Mouse (Mus musculus): ENCODE data around the gene Zfp385b. TPM values are rescaled to one million over a fixed set of nuclear protein-coding genes. Genes with fewer than 3 reads are reported as not detected.

Zfp385b gene
- total RNA-seq, 2 experiments from 2014 or later = 2.5 to 8.4 TPM

DNA sequence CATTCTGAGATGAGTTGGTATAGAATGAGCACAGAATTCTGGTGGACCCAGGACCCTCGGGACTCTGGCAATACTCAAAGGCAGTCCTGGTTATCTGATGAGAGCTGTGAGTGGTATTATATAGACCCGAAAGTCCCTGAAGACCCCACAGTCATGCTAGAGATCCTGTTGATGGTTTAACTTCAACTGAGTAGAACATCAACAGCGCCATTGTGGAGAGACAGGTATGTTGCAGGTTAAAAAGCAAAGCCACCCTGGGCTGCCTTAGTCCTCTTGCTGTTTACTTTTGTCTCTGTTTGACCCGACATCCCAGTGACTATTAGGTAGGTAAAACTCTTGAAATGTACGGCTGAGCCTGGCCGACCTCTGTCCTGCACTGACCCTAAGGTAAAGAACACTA, 431.3 kb downstream of the Zfp385b start:
- Histone ChIP-seq H3K4me3 (no peak overlapping the region), H3K27ac (no peak overlapping the region)
- TF ChIP-seq CTCF (IDR thresholded peaks at IDR 0.05) = no peak
- no peak for DNase-seq
- intact Hi-C loops (cut with DNase I) = loop anchor here (5.0 to 10.0 kb wide), 2 partner anchors 69 to 157 kb away; no protein-coding TSS in a partner anchor

DNA sequence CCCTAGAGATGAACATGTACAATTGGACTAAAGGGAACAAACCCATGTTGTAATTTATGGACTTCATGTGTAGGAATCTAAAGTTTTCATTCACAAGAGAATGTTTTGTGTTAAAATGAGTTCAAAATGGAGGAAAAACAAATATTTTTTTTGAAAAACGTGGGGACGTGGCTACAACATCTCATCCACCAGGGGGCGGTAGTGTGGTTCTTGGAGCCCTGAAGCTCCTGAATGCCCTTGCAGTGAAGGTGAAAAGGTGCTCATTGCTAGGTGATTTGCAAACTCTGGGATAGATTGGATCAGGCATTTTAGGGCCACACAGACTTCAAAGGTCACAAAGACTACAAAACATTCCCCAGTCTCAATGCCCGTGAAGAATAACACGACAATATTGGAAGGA, 432.9 kb downstream of the Zfp385b start:
- intact Hi-C loops (cut with DNase I) = loop anchor here (1.0 to 10.0 kb wide), 3 partner anchors 71 to 323 kb away; no protein-coding TSS in a partner anchor
- H3K27ac ChIP-seq = no peak overlapping the region
- TF ChIP-seq CTCF (IDR thresholded peaks at IDR 0.05) = peak; percentile 85
- peak; percentile 58 for DNase-seq
- no peak overlapping the region for H3K4me3 ChIP-seq

DNA sequence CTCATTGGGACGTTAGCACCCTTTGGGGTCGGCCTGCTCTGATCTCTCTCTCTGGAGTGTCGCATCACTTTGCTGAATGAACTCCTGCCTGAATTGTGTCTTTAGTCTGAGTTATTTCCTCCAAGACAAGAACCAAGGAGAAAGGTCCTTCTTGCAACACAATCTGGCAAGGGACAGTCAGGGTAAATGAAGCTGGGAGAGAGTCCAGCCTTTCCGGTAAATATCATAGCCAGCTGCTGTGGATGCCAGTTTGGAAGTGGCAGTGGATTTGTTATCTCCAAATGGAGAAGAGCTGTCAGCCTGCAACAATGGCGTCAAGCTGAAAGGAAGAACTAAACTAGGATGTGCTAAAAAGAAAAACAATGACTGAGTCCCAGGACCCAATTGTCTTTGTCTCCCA, 436.7 kb downstream of the Zfp385b start:
- intact Hi-C loops (cut with DNase I) = loop anchor here (10.0 kb wide), 1 partner anchor 162 kb away; no protein-coding TSS in a partner anchor
- no peak overlapping the region for H3K4me3 ChIP-seq
- DNase-seq = no peak
- H3K27ac ChIP-seq = no peak overlapping the region
- no peak for TF ChIP-seq CTCF (IDR thresholded peaks at IDR 0.05)

DNA sequence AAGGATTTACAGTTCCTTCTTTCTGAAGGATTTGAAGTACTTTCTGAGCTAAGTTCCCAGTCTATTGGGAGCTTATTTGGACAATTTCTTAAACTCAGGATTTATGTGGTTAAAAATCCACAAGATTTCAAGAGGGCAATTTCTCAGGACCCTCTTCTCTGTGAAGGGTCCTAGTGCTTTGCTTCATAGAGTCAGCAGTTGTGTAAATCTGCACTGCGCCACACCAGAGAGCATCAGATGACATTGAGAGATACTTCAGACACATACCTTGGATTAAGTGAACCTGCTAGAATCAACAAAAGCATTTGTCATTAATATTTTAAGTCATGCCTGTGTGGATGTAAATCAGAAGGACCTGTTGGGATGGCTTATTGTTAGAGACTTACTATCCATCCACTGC, 439.5 kb downstream of the Zfp385b start:
- H3K27ac ChIP-seq = no peak overlapping the region
- intact Hi-C loops (cut with DNase I) = loop anchor here (10.0 kb wide), 1 partner anchor 165 kb away; no protein-coding TSS in a partner anchor
- H3K4me3 ChIP-seq = no peak overlapping the region
- DNase-seq = no peak
- TF ChIP-seq CTCF (IDR thresholded peaks at IDR 0.05) = no peak

DNA sequence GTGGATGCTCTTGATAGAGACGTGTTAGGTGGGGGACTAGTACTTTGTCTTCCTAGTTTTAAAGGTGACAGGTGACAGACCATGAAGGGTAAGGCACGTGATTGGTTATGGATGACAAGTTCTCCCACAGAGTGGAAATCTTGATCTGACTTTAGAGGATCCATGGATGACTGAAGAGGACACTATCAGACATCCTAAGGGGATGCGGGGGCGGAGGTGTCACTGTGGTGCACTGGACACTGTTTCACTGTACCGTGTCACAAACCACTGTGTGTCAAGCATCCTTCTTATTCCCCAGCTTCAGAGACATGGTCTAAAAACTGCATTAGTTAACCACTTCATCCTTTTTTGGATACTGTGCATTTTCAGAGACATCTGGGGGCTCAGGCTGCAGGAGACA, 440.1 kb downstream of the Zfp385b start:
- no peak for TF ChIP-seq CTCF (IDR thresholded peaks at IDR 0.05)
- intact Hi-C loops (cut with DNase I) = no loop called here

DNA sequence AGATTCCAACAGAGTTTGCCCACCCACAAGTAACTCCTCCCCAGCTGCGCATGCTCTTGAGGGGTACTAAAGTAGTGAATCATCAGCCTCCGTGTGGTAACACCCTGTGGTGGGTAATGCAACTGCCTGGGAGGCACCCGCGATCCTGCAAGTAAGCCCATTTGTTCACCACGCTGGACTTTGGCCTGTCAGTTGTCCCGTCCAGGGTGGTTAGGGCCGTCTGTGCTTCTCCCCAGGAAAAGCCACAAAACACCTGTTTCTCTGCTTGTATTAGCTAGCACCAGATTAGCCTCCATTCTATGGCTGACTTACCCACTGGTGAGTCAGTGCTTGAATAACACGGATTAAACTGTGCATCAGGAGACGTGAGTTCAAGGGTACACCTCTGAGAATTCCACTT, 442.6 kb downstream of the Zfp385b start:
- intact Hi-C loops (cut with DNase I) = no loop called here
- no peak for TF ChIP-seq CTCF (IDR thresholded peaks at IDR 0.05)
- H3K27ac ChIP-seq = no peak overlapping the region
- DNase-seq = no peak
- no peak overlapping the region for H3K4me3 ChIP-seq

More for the DNA sequence above, 440.1 kb downstream of the Zfp385b start:
- H3K27ac ChIP-seq = no peak overlapping the region
- DNase-seq = no peak
- H3K4me3 ChIP-seq = no peak overlapping the region

DNA sequence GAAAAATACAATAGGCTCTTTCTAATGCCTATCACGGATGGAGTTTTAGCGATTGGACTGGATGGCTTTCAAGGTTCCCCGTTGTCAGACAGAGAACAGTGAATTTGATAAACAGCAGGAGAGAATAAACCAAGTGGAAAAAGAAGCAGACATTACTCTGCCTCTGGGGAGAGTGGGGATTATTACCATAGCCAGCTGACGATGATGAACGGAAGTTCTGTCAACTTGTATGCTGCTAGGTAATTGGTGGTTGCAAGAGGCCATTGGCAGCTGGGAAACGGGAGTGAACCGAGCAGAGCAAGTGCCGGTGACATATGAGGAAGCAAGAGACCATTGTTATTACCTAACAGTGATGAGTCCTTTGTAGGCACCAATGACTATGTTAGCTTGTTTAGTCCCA, 444.3 kb downstream of the Zfp385b start:
- Histone ChIP-seq H3K27ac (no peak overlapping the region), H3K4me3 (no peak overlapping the region)
- intact Hi-C loops (cut with DNase I) = no loop called here
- DNase-seq = no peak
- no peak for TF ChIP-seq CTCF (IDR thresholded peaks at IDR 0.05)

DNA sequence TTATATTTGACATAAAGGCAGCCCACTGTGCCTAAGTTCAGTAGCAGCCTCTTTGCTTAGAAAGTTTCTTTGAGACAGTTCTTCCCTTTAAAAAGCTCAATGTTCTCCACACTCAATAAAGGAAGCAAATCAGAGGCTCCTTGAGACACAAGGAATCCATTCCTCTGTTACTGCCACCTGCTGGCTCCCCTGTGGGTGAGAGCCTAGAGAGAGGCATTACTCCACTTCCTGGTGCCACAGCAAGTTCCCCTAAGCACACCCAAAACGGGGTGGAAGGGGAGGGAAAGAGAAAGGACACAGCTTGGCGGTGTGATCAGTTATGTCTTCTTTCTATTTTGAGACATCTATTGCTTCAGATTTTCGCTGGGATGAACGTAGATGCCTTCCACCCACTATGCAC, 450.3 kb downstream of the Zfp385b start:
- no peak overlapping the region for H3K27ac ChIP-seq
- H3K4me3 ChIP-seq = no peak overlapping the region
- DNase-seq = no peak
- peak; percentile 41; the same call in 1 of the 2 replicates for TF ChIP-seq CTCF (IDR thresholded peaks at IDR 0.05)
- intact Hi-C loops (cut with DNase I) = no loop called here

Other genes with a start within 250 kb of the Zfp385b start
- gene Cwc22, start 126.7 kb upstream of the Zfp385b start, total RNA-seq (2021) = 10 to 100 TPM; 13.9 to 14.2 TPM